Comparison of ENCODE assay signal across 11 mouse cellular contexts in genomic region chr7:68224006-68224405, GRCm38 (mm10). TPM values are rescaled to one million over a fixed set of nuclear protein-coding genes. Genes with fewer than 3 reads are reported as not detected.
DNase-seq lines count a peak whose midpoint lies in the region; ATAC-seq lines count a peak whose summit lies in the region.
"Had no signal": no experiment of that assay in that cellular context is flagged by ENCODE, and none has a peak within 500 bp of the region (broad histone marks: within the 10 kb centered on the region; RNA-seq: fewer than 3 reads in every experiment).

No protein-coding gene starts in this region.

- H3K27ac ChIP-seq in forebrain, embryonic 10.5 days = peak overlapping the region; percentile 58
- no peak overlapping the region for H3K27ac ChIP-seq in forebrain, embryonic 11.5 days (ENCODE audit: low read depth, low read length)
- peak overlapping the region; percentile 84 for H3K27ac ChIP-seq in kidney, embryonic 15.5 days
- H3K27ac ChIP-seq in limb, embryonic 10.5 days = peak overlapping the region; percentile 75; the same call in 1 of the 2 replicates
- H3K27ac ChIP-seq: left cerebral cortex, adult 2 months had no signal

- H3K4me1 ChIP-seq in forebrain, embryonic 10.5 days = peaks cover 21% of the 10 kb centered on the region
- H3K4me1 ChIP-seq in forebrain, embryonic 11.5 days (replicated peaks; ENCODE audit: control insufficient read depth, insufficient read depth, low read length) = no peaks in the 10 kb centered on the region
- H3K4me1 ChIP-seq in kidney, embryonic 15.5 days = peaks cover 27% of the 10 kb centered on the region
- H3K4me1 ChIP-seq in limb, embryonic 10.5 days = peaks cover 38% of the 10 kb centered on the region

- ATAC-seq in forebrain, embryonic 11.5 days (replicated peaks; ENCODE audit: low FRiP score) = no peak
- ATAC-seq in kidney, embryonic 15.5 days (replicated peaks; ENCODE audit: low FRiP score) = no peak

- DNase-seq in forebrain, embryonic 10.5 days (ENCODE audit: extremely low spot score, low spot score) = no peak
- no peak for DNase-seq in forebrain, embryonic 11.5 days (ENCODE audit: low spot score)
- DNase-seq in kidney, postnatal 4 days = no peak
- no peak for DNase-seq in limb, embryonic 10.5 days (ENCODE audit: low spot score)
- DNase-seq in thymus, postnatal 0 days (ENCODE audit: low spot score) = peak; percentile 81
- no peak for DNase-seq in frontal cortex, postnatal 14 days (ENCODE audit: low spot score in 2 of 2)
- no peak for DNase-seq in frontal cortex, postnatal 36 days (ENCODE audit: low spot score in 2 of 2)
- DNase-seq: cerebellum, postnatal 14 days had no signal

- H3K4me3 ChIP-seq in forebrain, embryonic 10.5 days = no peak overlapping the region
- H3K4me3 ChIP-seq in forebrain, embryonic 11.5 days (ENCODE audit: low read depth, low read length) = no peak overlapping the region
- H3K4me3 ChIP-seq in kidney, embryonic 15.5 days (replicated peaks) = no peak overlapping the region
- H3K4me3 ChIP-seq in limb, embryonic 10.5 days = no peak overlapping the region
- H3K4me3 ChIP-seq: left cerebral cortex, adult 2 months had no signal

- 91% methylated on average over 5 of the region's 5 CpGs for WGBS in forebrain, embryonic 10.5 days
- 96% methylated on average over 5 of the region's 5 CpGs for WGBS in forebrain, embryonic 11.5 days
- WGBS in kidney, embryonic 15.5 days = 86% methylated on average over 5 of the region's 5 CpGs
- WGBS in limb, embryonic 10.5 days = 90% methylated on average over 5 of the region's 5 CpGs

- no peaks in the 10 kb centered on the region for H3K27me3 ChIP-seq in forebrain, embryonic 10.5 days (ENCODE audit: poor library complexity, severe bottlenecking)
- H3K27me3 ChIP-seq in forebrain, embryonic 11.5 days (ENCODE audit: control insufficient read depth, insufficient read depth, low read length) = no peaks in the 10 kb centered on the region
- no peaks in the 10 kb centered on the region for H3K27me3 ChIP-seq in kidney, embryonic 15.5 days
- no peaks in the 10 kb centered on the region for H3K27me3 ChIP-seq in limb, embryonic 10.5 days (ENCODE audit: low read depth, poor library complexity, severe bottlenecking)

- no peak overlapping the region for H3K9ac ChIP-seq in forebrain, embryonic 11.5 days (ENCODE audit: low read length)
- no peak overlapping the region for H3K9ac ChIP-seq in kidney, embryonic 15.5 days

- H3K9me3 ChIP-seq in forebrain, embryonic 10.5 days = no peaks in the 10 kb centered on the region
- H3K9me3 ChIP-seq in forebrain, embryonic 11.5 days (ENCODE audit: control insufficient read depth, low read length) = no peaks in the 10 kb centered on the region
- H3K9me3 ChIP-seq in kidney, embryonic 15.5 days (replicated peaks) = no peaks in the 10 kb centered on the region
- no peaks in the 10 kb centered on the region for H3K9me3 ChIP-seq in limb, embryonic 10.5 days (replicated peaks)

- H3K4me2 ChIP-seq in forebrain, embryonic 11.5 days (ENCODE audit: low read depth, low read length, severe bottlenecking) = no peak overlapping the region
- no peak overlapping the region for H3K4me2 ChIP-seq in kidney, embryonic 15.5 days

- peaks cover 89% of the 10 kb centered on the region for H3K36me3 ChIP-seq in forebrain, embryonic 10.5 days (replicated peaks)
- H3K36me3 ChIP-seq in forebrain, embryonic 11.5 days (ENCODE audit: control insufficient read depth, insufficient read depth, low read length) = no peaks in the 10 kb centered on the region
- H3K36me3 ChIP-seq in kidney, embryonic 15.5 days = peaks cover 74% of the 10 kb centered on the region
- peaks cover 91% of the 10 kb centered on the region for H3K36me3 ChIP-seq in limb, embryonic 10.5 days

RNA-seq across cellular contexts. Expression of gene Pgpep1l, which starts 40.0 kb away (rescaled TPM):
- 0.16 TPM in 1 of 2 replicates, not detected in the other for polyA plus RNA-seq in forebrain, embryonic 10.5 days (2016; fragmentation: Nextera tagmentation; extraction: Ambion mirVana)
- not detected in 2 replicates for polyA plus RNA-seq in forebrain, embryonic 11.5 days (2014; fragmentation: Nextera tagmentation; extraction: Ambion mirVana)
- polyA plus RNA-seq in kidney, embryonic 15.5 days (2015; fragmentation: Nextera tagmentation; extraction: Ambion mirVana) = 0.17 TPM in 1 of 2 replicates, not detected in the other
- polyA plus RNA-seq in limb, embryonic 10.5 days (2016; fragmentation: Nextera tagmentation; extraction: Ambion mirVana) = not detected in 2 replicates
- 0.57 and 0.68 TPM in 2 replicates for polyA plus RNA-seq in thymus, postnatal 0 days (2015; fragmentation: Nextera tagmentation; extraction: Ambion mirVana)
- polyA plus RNA-seq: liver, embryonic 16.5 days had no signal

RNA-seq across cellular contexts. Expression of gene Fam169b, which starts 49.6 kb away (rescaled TPM):
- polyA plus RNA-seq in forebrain, embryonic 10.5 days (2016; fragmentation: Nextera tagmentation; extraction: Ambion mirVana) = 0.12 and 0.38 TPM in 2 replicates
- 0.19 and 0.39 TPM in 2 replicates for polyA plus RNA-seq in forebrain, embryonic 11.5 days (2014; fragmentation: Nextera tagmentation; extraction: Ambion mirVana)
- polyA plus RNA-seq in kidney, embryonic 15.5 days (2015; fragmentation: Nextera tagmentation; extraction: Ambion mirVana) = 1.0 and 1.1 TPM in 2 replicates
- 0.36 and 1.2 TPM in 2 replicates for polyA plus RNA-seq in limb, embryonic 10.5 days (2016; fragmentation: Nextera tagmentation; extraction: Ambion mirVana)
- 40.0 and 43.5 TPM in 2 replicates for polyA plus RNA-seq in thymus, postnatal 0 days (2015; fragmentation: Nextera tagmentation; extraction: Ambion mirVana)

Comparison
In these comparisons a context has a peak if more than half of its experiments do, and no peak if none do; other contexts are left out.
1. RNA of gene Fam169b, which starts 49.6 kb away (polyA plus RNA-seq): 40.0 to 43.5 TPM in thymus, postnatal 0 days; 0.36 to 1.2 TPM in limb, embryonic 10.5 days, 1.0 to 1.1 TPM in kidney, embryonic 15.5 days, 0.19 to 0.39 TPM in forebrain, embryonic 11.5 days and 0.12 to 0.38 TPM in forebrain, embryonic 10.5 days; every median in the first group is over 10 times any median in the second.